Mouse (Mus musculus): Measurements from ENCODE around the gene Tbc1d17.

The Tbc1d17 gene

GRCm38 (mm10) chr7:44853065-44853464 lies 4.2 kb upstream of the Tbc1d17 start:
- no peak for DNase-seq (ENCODE audit: low spot score in 2 of 2)

GRCm38 (mm10) chr7:44852259-44853027 lies 3.6 kb upstream of the Tbc1d17 start:
- no peak for DNase-seq (ENCODE audit: low spot score in 2 of 2)

- no peak for DNase-seq (ENCODE audit: low spot score in 2 of 2)
These were observed 2.9 kb upstream of the Tbc1d17 start for GRCm38 (mm10) chr7:44851625-44852234.

GRCm38 (mm10) chr7:44850789-44851624 lies 2.1 kb upstream of the Tbc1d17 start:
- DNase-seq (ENCODE audit: low spot score in 2 of 2) = peak in 1 of 2 experiments; percentile 2

GRCm38 (mm10) chr7:44850146-44850545 lies 1.3 kb upstream of the Tbc1d17 start:
- peak; percentile 73 to 80 for DNase-seq (ENCODE audit: low spot score in 2 of 2)

GRCm38 (mm10) chr7:44849416-44850111 lies 685 bp upstream of the Tbc1d17 start:
- DNase-seq (ENCODE audit: low spot score in 2 of 2) = peak; percentile 91 to 92

GRCm38 (mm10) chr7:44847772-44848171 lies 1.1 kb downstream of the Tbc1d17 start:
- DNase-seq (ENCODE audit: low spot score in 2 of 2) = no peak

- DNase-seq (ENCODE audit: low spot score in 2 of 2) = no peak
These were observed 2.1 kb downstream of the Tbc1d17 start for GRCm38 (mm10) chr7:44846804-44847203.

- DNase-seq (ENCODE audit: low spot score in 2 of 2) = no peak
These were observed 3.9 kb downstream of the Tbc1d17 start for GRCm38 (mm10) chr7:44845006-44845405.

- DNase-seq (ENCODE audit: low spot score in 2 of 2) = no peak
These were observed 6.9 kb downstream of the Tbc1d17 start for GRCm38 (mm10) chr7:44841825-44842463.

- DNase-seq (ENCODE audit: low spot score in 2 of 2) = peak; percentile 52 to 62
These were observed 8.5 kb downstream of the Tbc1d17 start for GRCm38 (mm10) chr7:44840426-44840825.

- peak; percentile 86 to 88 for DNase-seq (ENCODE audit: low spot score in 2 of 2)
These were observed 9.2 kb downstream of the Tbc1d17 start for GRCm38 (mm10) chr7:44839491-44840191.

- DNase-seq (ENCODE audit: low spot score in 2 of 2) = no peak
These were observed 9.7 kb downstream of the Tbc1d17 start for GRCm38 (mm10) chr7:44839171-44839490.

- no peak for DNase-seq (ENCODE audit: low spot score in 2 of 2)
These were observed 10.8 kb downstream of the Tbc1d17 start for GRCm38 (mm10) chr7:44838073-44838472.

GRCm38 (mm10) chr7:44836423-44837053 lies 12.3 kb downstream of the Tbc1d17 start:
- DNase-seq (ENCODE audit: low spot score in 2 of 2) = no peak

- DNase-seq (ENCODE audit: low spot score in 2 of 2) = peak; percentile 91 to 93
These were observed 12.9 kb downstream of the Tbc1d17 start for GRCm38 (mm10) chr7:44836016-44836404.

GRCm38 (mm10) chr7:44835373-44836015 lies 13.4 kb downstream of the Tbc1d17 start:
- DNase-seq (ENCODE audit: low spot score in 2 of 2) = peak; percentile 73 to 74

GRCm38 (mm10) chr7:44832763-44833162 lies 16.1 kb downstream of the Tbc1d17 start:
- no peak for DNase-seq (ENCODE audit: low spot score in 2 of 2)

GRCm38 (mm10) chr7:44828706-44829105 lies 20.2 kb downstream of the Tbc1d17 start:
- no peak for DNase-seq (ENCODE audit: low spot score in 2 of 2)

- DNase-seq (ENCODE audit: low spot score in 2 of 2) = no peak
These were observed 22.1 kb downstream of the Tbc1d17 start for GRCm38 (mm10) chr7:44826771-44827170.

All from spleen, postnatal 36 days (tissue).